Mouse (Mus musculus) adrenal gland, adult 8-10 months (tissue): ENCODE results near the gene Mgat4c. TPM values are rescaled to one million over a fixed set of nuclear protein-coding genes. Genes with fewer than 3 reads are reported as not detected.

Source experiments
- DNase-seq: peaks from one replicate; pipeline ENCODE4 v3.0.0; 2022
- total RNA-seq, 4 experiments: library from RNA; stranded (reverse); gene quantifications; 2 replicates each; pipeline ENCODE4 v1.2.4; 2022

The Mgat4c gene
- total RNA-seq: 10 to 100 TPM; 12.9 to 39.0 (median 14.6) TPM

- DNase-seq: no peak
Observed at GRCm38 (mm10) chr10:101681437-101681912, at the start of gene Mgat4c. TSS of gene Mgat4c (plus strand) at chr10:101681487.

DNA sequence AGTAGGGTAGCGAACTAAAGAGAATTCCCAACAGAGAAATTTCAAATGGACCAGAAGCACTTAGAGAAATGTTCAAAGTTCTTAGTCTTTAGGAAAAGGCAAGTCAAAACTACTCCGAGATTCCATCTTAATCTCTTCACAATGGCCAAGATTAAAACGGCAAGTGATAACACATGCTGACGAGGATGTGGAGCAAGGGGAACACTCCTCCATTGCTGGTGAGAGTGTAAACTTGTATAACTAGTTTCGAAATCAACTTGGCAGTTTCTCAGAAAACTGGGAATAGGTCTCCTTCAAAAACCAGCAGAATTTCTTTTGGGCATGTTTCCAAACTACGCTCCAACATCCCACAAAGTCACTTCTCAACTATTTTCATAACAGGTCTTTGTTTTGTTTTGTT is 46.0 kb upstream of the Mgat4c start:
- DNase-seq: no peak

- no peak for DNase-seq
Observed at GRCm38 (mm10) chr10:101641048-101641447, 40.2 kb upstream of the Mgat4c start.

GRCm38 (mm10) chr10:101681914-101682313 is 627 bp downstream of the Mgat4c start:
- DNase-seq: no peak

DNA sequence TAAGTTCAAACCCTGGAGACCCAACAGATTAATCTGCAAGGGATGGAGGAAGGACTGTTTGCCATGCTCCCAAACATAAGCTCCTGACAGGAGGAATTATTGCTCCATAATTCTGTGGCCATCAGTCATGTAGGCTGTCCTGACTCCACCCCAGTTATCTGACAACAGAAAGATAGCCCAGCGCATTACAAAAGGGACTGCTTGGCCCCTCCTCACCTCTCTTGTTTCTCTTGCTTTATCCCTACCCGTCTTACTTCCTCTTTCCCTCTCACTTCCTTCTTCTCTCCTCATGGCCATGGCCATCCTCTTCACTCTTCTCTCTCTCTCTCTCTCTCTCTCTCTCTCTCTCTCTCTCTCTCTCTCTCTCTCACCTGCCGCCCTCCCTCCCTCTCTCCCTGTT is 80.5 kb downstream of the Mgat4c start:
- no peak for DNase-seq

GRCm38 (mm10) chr10:101770688-101771087 is 89.4 kb downstream of the Mgat4c start:
- DNase-seq: no peak

DNA sequence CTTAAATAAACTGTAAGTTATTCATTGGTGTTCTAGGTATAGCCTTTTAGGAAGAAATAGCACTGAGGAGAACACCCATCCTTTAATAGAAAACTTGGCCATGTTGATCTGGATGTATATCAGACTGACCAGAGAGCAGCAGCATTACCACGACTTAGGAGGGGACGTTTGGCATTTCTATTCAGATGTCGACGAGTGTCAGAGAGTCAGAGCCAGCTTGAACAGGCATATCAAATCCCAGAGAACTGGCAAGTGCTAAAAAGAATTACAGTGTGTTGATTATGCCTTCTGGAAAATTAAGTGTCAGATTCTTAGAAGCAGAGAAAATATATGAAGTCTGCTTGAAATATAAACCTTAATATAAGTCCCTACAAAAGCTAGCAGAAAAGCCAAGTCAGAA is 89.9 kb downstream of the Mgat4c start:
- DNase-seq: no peak

DNA sequence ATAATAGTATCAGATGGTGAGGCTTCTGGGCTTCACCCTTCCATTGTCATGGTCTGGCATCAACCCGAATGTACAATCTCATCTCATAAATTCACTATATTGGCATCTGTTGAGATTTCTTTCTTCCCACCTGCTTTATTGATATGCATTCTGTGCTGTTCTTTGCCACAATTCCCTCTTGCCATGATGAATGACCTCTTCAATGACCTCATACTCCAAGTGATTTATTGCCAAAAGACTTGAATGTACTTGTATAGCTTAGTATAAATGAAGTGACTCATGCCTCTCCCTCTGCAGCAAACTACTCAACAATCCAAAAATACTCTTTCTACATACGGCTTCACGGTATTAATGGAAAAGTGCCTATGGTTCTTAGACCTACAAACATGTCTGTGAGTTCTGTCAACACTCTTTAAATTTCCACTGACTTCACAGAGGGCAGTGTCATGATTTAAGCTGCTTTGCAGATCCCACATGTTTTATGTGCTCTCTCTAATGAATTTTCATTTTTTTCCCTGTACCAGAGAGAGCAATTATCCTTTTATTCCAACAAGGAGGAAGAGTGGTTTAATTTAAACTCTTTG is 102.0 kb downstream of the Mgat4c start:
- no peak for DNase-seq

- no peak for DNase-seq
Observed at GRCm38 (mm10) chr10:101795507-101795906, 114.2 kb downstream of the Mgat4c start.

DNA sequence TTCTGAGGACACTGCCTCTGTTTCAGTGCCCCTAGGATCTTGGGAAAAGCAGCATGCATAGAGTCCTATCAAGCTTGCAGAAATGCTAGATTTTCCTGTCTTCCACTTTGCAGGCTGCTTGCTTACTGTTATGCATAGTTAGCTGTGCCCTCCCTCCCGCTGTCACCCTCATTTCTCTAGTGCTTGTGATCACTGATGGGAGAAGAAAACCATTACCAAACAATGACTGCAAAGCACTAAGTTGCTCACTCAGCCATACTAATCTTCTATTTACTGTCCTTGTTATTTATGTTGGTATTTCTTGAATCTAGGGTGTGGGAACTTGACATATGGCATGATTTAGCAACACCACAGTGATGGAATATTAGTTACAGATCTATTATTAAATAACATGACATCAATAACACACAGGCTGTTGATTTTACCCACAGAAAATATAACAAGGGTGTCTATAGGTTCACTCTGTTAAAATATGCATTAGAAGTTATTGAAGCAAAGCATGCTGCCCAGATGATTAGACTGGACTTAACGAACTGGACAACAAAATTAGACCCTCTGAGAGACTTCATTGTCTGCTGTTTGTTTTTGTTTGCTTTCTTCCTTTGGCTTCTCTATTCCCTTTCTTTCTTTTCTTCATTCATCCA is 117.7 kb downstream of the Mgat4c start:
- no peak for DNase-seq

DNA sequence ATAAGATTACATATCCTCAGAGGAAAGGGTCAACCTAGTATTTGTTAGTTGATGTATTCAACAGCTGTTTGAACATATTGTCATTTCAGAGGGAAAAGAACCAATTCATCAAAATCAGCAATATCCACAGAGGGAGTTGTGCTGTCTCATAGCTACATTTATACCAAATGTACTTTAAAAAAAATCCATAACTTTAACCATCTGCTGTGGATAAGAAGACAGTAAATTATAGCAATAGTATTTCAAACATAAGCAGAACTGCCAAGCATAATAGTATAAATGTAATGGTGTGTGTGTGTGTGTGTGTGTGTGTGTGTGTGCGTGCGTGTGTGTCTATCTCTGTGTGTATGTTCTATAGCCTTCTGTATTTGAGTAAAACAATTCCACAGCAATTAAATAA is 127.5 kb downstream of the Mgat4c start:
- no peak for DNase-seq

GRCm38 (mm10) chr10:101816902-101817301 is 135.6 kb downstream of the Mgat4c start:
- no peak for DNase-seq

- no peak for DNase-seq
Observed at GRCm38 (mm10) chr10:101827944-101828343, 146.7 kb downstream of the Mgat4c start.

GRCm38 (mm10) chr10:101856115-101856514 is 174.8 kb downstream of the Mgat4c start:
- no peak for DNase-seq

DNA sequence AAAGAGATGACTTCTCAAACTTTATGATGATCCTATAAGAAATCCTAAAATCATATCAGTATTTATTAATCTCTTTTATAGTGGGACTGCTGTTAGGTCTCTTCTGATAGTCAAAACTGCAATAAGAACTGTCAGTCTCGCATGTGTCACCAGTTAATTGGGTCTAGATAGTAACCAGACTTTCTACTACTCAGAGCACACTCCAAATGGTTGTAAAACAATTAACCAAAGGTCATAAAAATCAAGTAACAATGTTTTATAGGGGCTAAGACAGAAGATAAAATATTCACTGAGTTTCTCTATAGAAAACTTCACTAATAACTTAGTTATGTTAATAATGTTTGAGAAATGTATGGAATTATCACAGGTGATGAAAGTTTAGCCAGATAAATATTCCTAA is 208.6 kb downstream of the Mgat4c start:
- no peak for DNase-seq

GRCm38 (mm10) chr10:101917328-101917814 is 236.1 kb downstream of the Mgat4c start:
- no peak for DNase-seq

DNA sequence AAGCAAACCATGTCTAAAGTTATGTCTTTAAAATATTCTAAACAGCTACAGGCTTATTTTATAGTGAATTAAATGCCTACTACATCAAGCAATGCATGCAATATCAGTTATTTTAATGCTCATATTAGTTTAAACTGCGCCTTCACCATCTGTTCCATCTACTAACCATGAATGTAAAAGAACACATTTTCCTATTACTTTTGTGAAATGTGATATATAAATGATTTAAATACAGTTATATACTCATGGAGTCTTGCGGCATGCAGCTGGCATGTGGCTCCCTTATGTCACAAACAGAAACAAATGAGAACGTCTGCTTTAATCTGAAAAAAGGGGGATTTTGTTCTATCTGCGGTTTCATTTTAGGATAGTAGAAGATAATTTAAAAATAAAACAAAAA is 316.3 kb downstream of the Mgat4c start:
- DNase-seq: no peak

GRCm38 (mm10) chr10:102042513-102042912 is 361.2 kb downstream of the Mgat4c start:
- DNase-seq: peak; percentile 3

DNA sequence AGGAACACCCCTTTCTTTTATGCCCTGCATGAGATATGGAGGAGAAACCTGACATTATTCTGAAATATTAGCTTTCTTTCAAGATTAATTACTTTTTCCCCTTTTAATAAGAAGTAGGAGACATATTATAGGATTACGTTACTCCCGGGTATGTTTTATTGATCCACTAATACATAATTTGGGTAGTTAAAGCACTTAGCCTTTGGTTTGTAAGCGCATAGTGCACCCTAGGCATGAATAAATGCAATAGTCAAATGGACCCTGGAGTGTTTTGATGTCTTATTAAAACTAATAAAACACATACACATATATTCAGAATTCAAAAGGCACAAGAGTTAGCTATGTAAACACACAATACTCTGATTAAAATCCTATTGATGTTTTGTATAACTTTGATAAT is 374.9 kb downstream of the Mgat4c start:
- DNase-seq: no peak

DNA sequence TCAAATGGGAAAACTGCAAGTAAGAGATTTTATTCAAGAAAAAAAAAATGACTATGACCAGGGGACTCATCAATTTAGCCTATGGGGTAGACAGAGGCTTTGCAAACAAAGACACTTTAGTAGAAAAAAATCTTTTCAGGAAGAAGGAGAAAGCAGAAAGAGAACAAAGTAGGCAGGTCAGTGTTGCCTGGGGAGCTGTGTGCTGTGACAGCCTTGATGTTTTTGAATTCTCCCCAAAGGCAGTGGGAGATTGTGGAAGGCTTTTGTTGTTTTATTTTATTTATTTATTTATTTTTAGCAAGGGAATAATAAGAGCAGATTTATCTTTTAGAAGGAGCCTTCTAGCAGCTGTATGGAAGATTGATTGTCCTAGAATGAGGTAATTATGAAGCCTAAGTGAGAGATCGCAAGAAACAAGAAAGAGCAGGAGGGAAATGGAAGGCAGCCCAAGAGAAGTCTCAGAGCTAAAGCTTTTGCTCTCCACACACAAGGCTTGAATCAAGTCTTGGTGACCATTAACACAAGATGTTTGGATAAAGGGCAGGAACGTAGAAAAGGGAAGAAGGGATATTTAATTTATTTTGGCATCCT is 375.8 kb downstream of the Mgat4c start:
- no peak for DNase-seq

- no peak for DNase-seq
Observed at GRCm38 (mm10) chr10:102074541-102075398, 393.5 kb downstream of the Mgat4c start.

DNA sequence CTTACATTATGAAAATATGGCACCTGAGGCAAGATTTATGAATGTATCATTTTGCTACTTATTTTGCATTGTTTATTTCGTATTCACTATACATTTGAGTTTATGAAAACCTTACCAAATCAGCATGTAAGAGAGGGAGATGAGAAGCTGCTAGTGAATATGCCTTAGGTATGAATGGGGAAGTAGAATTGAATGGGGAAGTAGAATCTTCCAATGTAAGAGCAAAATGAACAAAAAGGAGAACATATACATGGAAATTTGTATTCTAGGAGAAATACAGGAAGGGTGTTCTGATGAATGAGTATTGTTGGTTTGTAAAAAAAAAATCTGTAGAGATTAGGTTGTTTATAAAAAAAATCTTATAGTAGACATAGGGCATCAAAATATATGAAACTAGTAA is 441.9 kb downstream of the Mgat4c start:
- no peak for DNase-seq

DNA sequence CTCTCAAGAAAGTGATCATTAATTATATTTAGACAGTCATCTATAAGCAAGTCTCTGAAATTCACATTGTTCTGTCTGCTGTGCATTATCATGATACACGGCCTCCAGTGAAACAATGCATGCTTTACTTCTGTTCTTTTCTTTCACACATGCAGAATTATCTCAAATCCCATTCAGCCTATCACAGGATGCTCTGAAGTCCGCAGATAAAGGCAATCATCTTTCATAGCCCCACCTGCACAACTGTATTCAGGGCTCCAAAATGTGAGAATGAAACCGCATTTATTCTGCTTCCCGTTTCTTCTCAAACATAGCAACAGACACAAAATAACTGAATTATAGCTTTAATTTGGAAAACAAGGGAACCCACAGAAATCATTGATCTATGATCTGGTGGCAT is 446.1 kb downstream of the Mgat4c start:
- DNase-seq: no peak
